Mouse (Mus musculus) liver, embryonic 14.5 days (tissue): ENCODE data around the gene Srrm1.

ENCODE experiments used
- CTCF ChIP-seq: IDR thresholded peaks from 2 replicates; pipeline ENCODE4 v1.5.1; 2016; ENCODE audit warnings: antibody characterized with exemption, low read depth, control low read depth
- EP300 ChIP-seq: IDR thresholded peaks from 2 replicates; pipeline ENCODE4 v1.6.1; 2016; ENCODE audit warnings: antibody characterized with exemption, low read depth

DNA sequence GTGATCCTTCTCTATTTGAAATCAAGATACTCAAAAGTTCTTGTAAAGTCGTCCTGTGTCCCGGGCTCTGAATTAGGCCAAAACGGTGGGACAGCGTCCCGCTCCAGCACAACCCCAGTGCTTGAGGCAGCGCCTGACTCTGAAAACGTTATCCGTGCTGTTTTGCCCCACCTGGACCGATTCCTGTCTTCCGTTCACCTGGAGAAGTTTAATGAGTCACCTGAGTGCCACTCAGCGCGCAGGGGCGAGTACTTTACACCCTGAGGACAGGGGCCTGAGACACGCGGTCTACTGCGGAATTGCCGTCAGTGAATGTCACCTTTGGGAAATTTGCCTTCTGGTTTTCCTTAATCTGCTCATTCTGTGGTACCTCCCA is 79.8 kb downstream of the Srrm1 start:
- no peak for TF ChIP-seq CTCF
- TF ChIP-seq EP300: no peak
